Mouse (Mus musculus): ENCODE data around the gene Upp2.

Gene Upp2

DNA sequence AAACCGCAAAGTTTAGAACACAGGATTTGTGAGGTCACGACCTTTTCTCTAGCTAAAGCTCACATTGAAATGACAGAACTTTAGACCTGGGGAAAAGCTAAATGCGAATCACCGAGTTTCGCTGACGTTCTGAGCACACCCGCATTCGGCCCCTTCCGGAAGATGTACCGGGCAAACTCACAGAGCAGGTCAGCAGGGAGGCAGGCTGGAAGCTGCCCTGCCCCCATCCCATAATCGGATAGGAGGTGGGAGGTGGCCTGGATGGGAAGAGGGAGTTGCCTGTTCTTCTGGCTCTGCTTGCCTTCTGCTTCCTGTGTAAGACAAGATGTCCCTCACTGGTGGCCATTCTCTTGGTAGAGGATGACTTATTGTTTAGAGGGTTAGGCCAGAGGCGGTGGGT lies 112.9 kb downstream of the Upp2 start:
- DNase-seq (ENCODE audit: extremely low spot score), result no peak

DNA sequence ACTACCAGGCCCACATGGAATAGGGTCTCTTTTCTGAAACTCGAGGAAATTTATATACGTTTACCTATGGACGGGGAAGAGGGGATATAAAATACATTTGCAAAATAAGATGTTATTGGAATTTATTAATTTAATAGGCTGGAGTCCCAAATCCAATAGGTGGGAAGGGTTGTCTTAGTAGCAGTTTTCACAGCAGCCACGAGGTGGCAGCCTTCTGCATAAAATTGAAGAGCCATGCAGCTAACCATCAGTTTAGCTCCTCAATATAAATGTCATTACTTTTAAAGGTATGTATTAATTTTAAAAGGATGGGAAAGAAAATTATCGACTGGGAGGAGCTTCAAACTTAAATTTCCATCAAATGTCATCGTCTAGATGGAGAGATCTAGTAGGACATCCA lies 113.7 kb downstream of the Upp2 start:
- DNase-seq (ENCODE audit: extremely low spot score), result peak; percentile 47

DNA sequence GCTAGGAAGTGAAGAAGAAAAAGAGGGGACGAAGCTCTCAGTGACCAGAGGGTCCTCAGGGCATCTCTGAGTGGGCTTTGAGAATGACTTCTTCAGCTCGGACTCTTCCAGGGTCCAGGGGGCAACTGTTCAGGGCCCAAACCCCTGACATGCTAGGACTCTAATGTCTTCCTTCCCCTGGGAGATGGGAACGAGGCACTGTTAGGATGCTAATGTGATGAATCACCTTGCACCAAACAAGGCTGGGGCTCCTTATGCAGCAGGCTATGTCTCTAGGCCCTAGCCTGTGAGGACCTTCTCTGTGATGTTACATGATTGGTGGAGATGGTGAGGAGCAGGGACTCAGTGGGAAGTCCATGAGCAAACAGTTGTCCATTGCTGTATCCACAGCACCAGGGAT lies 114.3 kb downstream of the Upp2 start:
- DNase-seq (ENCODE audit: extremely low spot score), result no peak

DNA sequence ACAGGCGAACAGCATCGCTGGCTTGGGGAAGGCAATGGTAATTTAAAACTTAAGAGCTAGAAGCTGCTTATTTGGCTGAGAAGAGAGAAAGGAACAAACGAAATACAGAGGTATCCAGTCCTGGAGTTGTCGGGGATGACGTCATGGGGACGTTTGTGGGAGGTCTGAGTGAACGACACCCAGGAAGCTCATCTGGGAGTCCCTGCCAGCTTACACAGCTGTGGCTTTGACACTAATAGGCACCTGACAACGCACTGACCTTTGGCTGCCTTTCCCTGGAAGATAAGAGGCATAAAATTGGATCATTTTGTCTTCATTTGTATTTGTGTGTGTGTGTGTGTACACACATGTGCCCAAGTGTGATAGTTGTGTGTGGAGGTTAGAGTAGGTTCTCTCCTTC lies 130.4 kb downstream of the Upp2 start:
- DNase-seq (ENCODE audit: extremely low spot score), result no peak

DNA sequence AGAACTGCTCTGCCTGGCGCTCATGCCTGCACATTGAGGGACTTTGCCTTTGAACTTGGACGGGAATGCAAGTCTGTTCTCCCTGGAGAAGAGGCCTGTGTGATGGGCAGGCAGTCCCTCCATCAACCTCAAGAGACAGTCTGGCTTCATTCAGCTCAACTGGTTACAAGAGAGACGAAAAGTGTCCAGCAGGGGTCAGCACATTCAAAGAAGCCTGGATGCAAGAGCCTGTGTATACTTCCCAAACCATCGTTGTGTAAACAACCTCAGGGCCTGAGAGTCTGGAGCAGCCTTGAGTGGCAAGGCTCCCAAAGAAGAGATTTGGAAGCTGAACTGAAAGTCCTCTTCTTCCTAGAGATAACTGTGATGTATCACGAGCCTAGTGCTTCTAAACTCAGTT lies 132.8 kb downstream of the Upp2 start:
- peak; percentile 78 for DNase-seq (ENCODE audit: extremely low spot score)

DNA sequence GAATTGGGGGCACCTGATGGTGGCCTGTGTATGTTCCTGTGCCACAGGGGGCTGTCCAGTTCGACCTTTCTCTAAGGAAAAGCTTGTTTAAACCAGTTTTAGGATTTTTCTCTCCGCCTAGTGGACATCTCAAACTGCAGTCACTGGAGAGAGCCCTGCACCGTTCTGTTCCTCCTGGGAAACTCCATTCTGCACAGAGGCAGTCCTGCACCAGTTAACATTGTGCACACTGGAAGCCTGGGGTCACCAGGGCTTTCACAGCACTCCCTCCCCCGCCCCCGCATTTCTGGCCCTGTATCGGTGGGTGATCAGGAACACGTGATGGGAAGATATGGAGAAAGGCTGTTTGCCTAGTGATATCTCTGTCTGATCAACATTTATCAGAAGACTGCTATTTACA lies 133.3 kb downstream of the Upp2 start:
- DNase-seq (ENCODE audit: extremely low spot score), result no peak

DNA sequence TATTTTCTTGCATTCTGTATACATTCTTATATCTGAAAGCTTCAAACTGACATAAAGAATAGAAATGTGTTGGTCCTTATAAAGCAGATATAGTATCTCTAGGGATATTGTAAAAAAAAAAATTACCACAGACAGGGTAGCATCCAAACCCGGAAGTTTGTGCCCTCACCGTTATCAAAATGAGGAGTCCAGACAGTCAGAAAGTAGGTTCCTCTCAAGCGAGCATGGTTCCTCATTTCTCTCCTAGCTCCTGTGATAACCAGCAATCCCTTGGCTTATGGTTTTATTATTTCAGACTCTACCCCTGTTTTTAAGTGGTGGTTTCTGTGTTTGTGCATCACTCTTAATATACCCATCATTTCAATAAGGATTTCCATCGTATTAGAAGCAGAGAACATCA lies 134.5 kb downstream of the Upp2 start:
- no peak for DNase-seq (ENCODE audit: extremely low spot score)

DNA sequence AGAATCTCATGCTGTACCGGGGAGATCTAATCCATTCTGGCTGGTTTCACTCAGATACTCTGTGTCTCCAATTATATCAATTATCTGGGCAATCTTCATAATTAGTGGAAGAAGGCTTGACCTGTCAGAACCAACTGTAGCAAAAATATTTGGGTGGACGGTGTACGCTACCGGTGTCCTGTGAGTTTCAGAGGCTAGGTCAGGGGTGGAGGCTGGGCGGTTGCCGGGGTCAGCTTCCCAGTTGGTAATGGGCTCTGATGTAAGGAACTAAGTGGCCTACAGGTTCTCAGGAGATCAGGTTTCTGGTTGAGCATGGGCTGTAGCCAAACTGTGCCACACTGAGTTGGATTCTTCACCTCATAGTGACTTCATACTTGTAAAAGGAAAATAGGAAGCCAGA lies 136.1 kb downstream of the Upp2 start:
- no peak for DNase-seq (ENCODE audit: extremely low spot score)

DNA sequence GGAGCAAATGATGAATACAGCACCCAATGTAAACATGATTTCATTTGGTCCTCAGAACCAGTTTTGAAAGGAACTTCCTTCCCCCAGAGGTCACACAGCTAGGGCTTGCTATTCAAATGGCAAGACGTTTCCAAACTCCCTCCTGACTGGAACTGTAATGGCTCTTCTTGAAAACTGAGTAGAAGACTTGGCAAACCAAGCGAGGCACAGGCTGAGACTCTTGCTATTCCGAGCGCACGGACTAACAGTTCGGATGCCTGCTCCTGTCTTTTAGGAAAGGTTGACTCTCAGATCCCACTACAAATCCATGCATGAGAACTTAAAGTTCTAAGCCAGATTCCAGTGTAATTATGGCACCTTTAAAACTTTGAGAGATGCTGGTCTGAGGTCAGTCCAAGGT lies 136.5 kb downstream of the Upp2 start:
- no peak for DNase-seq (ENCODE audit: extremely low spot score)

DNA sequence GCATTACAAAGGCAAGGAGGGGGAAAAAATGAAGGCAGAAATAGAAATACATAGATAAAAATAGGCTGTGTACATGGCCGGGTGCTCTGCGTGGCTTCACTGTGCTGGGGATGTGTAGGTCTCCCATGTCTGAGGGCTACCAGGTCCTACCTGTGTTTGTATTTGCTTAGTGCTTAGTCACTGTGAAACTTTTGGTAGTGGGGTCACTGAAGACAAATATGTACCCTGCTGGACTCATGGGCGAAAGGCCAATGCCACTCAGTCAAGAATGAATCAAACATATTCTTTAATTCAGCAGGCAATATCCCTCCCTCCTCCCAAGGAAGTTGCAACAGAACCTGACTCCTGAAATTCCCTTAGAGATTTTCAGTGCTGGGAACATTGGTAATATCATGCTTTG lies 137.5 kb downstream of the Upp2 start:
- DNase-seq (ENCODE audit: extremely low spot score), result no peak

DNA sequence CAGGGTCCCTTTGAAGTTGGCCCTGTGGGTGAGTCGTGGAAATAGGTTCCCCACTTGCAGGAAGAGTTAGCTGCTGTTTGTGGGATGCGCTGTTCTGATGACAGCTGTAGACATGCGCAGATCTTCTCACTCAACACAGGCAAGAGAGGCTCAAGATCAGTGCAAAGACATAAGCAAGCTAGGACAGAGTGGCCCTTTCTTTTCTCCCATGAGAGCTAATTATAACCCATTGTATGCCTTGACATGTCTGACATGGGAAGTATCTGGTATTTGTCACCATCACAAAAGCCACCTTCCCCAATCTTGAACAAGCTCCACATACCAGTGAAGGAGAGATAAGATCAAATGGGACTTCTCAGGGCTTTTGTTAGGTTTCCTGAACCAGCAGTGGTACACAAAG lies 140.6 kb downstream of the Upp2 start:
- DNase-seq (ENCODE audit: extremely low spot score), result no peak

DNA sequence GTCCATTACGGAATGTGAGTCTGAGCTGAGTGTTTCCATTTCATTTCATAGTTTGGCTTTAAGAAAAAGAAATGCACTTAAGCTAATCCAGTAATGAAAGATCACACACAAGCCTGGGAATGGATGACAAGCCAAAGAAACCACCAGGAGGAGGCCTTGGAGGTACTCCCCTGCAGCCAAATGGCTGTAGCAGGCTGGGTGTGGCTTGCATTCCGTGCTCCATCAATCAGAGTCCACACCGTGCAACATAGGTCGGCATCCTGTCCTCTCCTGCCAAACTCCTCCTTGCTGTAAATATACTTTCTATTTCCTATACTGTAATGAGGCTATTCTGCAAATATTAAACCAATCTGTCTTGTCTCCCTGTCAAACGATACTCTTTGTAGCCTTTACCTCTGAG lies 143.1 kb downstream of the Upp2 start:
- DNase-seq (ENCODE audit: extremely low spot score), result no peak

DNA sequence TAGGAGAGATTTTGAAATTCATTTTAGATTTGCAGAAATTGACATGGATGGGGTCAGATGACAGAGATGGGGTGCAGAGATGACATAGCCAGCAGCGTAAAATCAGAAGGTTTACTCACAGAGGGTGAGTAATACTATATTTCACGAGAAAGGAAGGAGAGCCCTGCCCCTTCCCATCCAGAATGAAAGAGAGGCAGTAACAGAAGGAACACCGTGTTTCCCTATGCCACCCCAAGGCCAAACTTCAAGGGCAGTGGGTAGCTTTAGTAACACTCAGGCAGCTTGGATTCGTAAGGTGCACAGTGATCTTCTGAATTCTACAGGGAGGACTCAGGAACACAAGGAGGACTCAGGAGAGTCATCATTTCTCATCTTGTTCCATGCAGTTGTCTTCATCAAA lies 144.0 kb downstream of the Upp2 start:
- DNase-seq (ENCODE audit: extremely low spot score), result no peak

DNA sequence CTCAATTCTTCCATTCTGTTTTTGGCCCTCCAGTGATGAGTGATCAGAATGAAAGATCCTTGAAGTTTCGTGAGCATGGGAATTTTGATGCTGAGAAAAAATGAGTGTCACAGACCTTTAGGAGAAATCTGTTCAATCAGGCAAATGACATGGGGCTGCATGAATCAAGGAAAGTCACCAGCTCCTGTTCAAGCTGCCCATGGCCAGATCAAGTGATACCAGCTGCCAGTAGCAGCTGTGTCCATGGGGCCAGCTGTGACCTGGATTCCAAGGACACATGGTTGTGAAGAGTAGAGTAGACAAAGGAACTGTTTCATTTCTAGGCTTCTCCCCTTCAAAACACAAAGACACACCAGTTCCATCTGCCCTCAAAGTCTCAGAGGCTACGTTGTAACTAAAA lies 144.4 kb downstream of the Upp2 start:
- no peak for DNase-seq (ENCODE audit: extremely low spot score)

DNA sequence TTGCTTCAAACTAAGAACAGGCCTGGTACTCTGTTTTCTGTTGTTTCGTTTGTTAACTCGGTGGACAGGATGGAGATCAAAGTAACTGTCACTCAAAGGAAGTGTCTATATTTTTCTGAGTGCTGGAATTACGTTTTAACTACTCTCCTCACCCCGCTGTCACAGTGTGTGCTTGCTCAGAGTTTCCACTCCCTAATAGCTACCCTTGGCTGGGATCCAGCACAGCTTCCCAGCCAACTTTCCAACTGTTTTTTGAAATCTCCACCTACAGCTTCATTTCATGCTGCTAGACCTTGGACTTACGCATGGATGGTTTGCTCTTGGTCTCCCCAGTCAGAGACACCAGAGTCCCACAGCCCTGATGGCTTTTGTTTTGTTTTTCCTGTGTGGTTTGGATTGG lies 144.8 kb downstream of the Upp2 start:
- DNase-seq (ENCODE audit: extremely low spot score), result no peak

DNA sequence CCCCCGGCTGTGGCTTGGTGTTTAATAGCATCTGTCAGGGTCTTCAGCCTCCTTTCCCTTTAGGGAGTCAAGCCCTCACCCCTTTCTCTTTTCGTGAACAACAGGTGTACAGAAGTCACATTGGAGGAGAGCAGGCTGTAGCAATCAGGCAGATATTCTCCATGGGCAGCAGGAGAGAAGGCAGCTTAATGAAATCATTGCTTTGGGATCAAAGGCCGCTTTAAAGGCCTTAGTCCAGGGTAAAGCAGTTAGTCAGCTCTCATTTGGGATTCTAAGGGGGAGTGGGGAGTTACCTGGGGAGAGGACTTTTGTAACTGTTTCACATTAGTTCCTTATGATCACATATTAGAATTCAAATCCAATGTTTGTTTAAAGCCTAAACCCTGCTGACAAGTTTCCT lies 150.8 kb downstream of the Upp2 start:
- no peak for DNase-seq (ENCODE audit: extremely low spot score)

DNA sequence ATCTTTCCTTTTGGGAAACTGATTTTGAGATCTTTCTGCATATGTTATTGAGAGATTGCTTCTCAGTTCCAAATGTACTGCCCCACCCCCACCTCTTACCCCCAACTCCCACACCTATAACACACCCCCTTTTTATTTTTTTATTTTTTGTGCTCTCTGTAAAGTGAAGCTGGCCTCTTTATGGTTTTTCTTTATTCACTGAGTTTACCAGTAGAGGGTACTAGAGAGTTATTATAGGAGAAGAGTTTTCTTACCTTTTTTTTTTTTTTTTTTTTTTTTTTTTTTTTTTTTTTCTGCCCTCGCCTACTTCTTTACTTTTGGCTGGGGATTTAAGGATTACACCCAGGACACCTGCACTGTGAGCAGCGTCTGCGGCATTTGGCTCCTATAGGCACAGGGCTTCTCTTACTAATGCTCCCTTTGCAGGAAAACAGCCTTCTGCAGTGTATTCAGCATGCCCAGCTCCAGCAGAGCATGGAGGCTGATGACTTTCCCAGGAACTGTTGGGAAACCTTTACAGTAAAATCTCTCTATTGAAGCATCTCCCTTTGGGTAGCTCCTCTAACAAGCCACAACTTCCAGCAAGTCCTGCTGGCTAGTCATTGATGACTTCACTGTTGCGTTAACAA lies 170.2 kb downstream of the Upp2 start:
- no peak for DNase-seq (ENCODE audit: extremely low spot score)

DNA sequence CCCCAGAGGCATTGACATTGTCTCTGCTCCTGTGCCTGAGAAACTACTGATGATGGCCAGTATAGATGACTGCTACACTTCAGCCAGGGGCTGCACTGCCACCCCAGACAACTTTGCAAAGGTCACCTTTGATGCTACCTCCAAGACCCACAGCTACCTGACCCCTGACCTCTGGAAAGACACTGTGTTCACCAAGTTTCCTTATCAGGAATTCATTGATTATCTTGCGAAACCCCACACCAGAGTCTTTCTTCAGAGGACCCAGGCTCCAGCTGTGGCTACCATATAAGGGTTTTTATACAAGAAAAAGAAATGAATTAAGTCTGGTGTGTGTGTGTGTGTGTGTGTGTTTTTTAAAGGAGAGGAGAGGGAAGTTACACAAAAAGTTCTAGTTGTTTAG lies 174.1 kb downstream of the Upp2 start:
- no peak for DNase-seq (ENCODE audit: extremely low spot score)

DNA sequence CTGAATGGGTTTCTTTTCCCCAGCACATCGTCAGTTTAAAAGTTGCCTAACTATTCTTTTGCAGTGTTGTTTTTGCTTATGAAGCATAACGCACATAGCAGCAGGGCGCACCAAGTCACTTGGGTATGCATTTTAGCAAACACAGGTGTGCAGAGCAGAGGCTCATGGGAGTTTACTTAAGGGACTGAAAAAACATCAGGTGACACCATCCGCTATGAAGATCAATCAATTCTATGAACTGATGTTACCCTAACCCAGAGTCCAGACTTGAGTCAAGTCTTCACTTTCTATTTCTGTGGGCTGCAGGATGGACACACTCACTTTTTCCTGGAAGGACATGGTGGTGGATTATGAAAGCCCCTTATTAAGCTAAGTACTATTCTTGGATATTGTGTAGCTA lies 174.9 kb downstream of the Upp2 start:
- DNase-seq (ENCODE audit: extremely low spot score), result no peak

DNA sequence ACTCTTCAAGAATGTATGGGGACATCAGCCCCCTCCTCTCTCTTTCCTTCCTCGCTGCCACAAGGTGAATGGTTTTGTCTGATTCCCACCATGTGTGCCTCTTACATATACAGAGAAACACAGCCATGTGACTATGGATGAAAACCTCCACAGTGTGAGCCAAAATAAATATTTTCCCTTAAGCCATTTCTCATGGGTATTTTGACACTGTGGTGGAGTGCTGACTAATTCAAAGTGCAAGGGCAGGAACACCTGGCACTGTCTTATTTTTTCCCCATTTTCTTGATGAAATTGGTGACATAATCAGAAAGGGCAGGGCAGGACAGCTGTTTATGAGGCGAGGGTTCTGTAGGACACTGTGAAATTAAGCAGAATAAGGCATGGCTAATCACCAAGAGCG lies 176.3 kb downstream of the Upp2 start:
- DNase-seq (ENCODE audit: extremely low spot score), result no peak

DNA sequence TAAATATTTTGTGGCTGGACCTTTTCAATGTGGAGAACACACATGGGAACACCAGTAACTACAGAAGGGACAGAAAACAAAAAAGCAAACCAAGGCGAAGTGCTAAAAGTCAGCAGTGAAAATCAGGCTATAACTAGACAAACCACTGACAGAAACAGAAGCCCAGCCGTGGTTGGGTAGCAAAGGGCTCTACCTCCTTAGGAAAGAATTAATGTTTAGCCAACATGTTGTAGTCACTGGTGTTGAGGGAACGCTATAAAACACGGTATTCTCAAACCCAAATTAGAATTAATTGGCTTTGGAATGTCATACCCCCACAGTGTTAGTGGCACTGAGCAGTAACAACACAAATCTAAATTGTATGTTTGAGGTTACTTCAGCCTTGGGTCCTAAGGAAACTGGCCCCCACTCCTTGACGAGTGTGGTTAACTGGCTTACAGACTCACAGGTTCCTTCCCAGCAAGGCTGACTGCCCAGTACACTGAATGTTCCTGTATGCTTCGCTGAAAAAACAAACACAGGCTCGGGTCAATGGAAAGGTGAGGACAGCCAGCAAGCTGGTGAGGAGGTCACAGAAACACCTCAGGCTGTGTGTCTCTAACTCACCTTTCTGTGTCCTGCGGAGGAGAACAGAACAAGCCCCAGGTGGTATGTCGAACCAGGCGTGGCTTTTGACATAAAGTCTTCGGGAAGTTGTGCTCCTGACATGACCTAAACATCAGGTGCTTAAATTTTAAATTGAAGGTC lies 180.6 kb downstream of the Upp2 start:
- no peak for DNase-seq (ENCODE audit: extremely low spot score)

DNA sequence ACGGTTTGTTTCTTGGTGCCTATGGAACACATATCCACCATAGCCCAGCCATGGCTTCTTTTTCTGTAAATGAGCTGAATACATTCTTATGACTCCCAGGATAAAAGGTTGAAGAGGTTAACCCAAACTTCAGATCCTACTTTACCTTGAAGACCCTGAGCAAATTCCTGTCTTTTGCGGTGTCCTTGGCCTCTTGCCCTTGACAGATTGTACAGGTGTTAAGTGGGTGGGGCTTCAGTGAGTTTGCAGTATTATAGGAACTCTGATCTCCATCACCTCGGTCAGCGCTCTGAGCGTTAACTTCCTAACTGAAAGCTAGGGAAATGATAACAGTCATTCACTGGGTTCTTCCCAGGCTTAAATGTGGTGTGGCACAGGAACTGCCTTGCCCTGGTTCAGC lies 181.2 kb downstream of the Upp2 start:
- DNase-seq (ENCODE audit: extremely low spot score), result no peak

DNA sequence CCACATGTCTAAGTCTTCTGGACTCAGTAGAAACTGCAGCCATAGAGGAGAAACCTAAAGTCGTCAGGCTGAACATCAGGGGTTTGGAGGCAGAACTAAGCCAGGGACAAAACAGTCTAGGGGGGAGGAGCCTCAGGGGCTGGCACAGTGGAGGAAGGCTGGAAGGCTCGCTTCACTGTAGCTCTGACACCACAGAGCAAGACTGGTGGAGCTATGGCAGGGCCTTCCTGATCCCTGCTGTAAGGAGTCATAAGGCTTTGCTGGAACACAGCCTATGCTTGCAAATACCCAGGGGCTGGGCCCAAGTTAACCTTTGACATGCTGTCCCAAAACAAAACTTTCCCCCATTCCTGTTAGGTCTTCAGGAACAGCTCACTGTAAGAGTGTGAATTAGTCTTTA lies 185.8 kb downstream of the Upp2 start:
- DNase-seq (ENCODE audit: extremely low spot score), result no peak

DNA sequence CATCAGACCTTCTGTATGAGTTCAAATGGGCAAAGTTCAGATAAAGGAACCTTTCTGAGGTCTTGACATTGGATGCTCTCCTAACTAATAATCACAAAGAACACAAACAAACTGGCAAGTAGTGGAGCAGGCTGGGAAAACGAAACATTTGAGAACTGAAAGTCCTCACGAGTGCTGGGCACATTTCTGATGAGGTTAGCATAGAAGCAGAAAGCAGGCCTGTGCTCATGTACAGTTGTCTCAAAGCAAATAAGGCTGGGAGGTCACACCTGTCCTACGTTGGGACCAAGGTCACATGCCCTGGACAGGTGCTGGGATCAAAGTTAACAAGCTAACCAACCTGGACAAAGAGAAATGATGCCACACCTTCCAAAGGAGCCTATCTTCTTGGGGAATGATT lies 187.6 kb downstream of the Upp2 start:
- no peak for DNase-seq (ENCODE audit: extremely low spot score)

Data from embryo, embryonic 9.5 days (tissue).